Mouse (Mus musculus) embryonic facial prominence, embryonic 13.5 days (tissue): ENCODE data around the gene Adipor2. TPM values are rescaled to one million over a fixed set of nuclear protein-coding genes. Genes with fewer than 3 reads are reported as not detected.

Experiments used
- ATAC-seq: fragments of 200-750 bp; cut with Nextera tagmentation; 2 replicates; pipeline ENCODE4 v1.8.0; 2017; ENCODE audit warnings: low read depth; ENCODE audit not compliant: insufficient number of reproducible peaks, insufficient read depth, low FRiP score, low TSS enrichment
- H3K27ac ChIP-seq: fragments of 300-500 bp; sonication (generic); 2 replicates; pipeline ENCODE4 v1.5.1; 2015; ENCODE audit warnings: moderate library complexity, mild to moderate bottlenecking, inconsistent platforms
- H3K27me3 ChIP-seq: fragments of 300-500 bp; sonication (generic); 2 replicates; pipeline ENCODE4 v1.6.1; 2015; ENCODE audit warnings: mild to moderate bottlenecking, inconsistent platforms
- H3K36me3 ChIP-seq: fragments of 300-500 bp; sonication (generic); 2 replicates; pipeline ENCODE4 v1.6.1; 2015; ENCODE audit warnings: mild to moderate bottlenecking, inconsistent platforms
- H3K4me1 ChIP-seq: fragments of 300-500 bp; sonication (generic); 2 replicates; pipeline ENCODE4 v1.6.1; 2015; ENCODE audit warnings: inconsistent platforms
- H3K4me2 ChIP-seq: fragments of 300-500 bp; sonication (generic); 2 replicates; pipeline ENCODE4 v1.6.1; 2015; ENCODE audit warnings: moderate library complexity, mild to moderate bottlenecking, inconsistent platforms
- H3K4me3 ChIP-seq: fragments of 300-500 bp; sonication (generic); 2 replicates; pipeline ENCODE4 v1.5.1; 2015; ENCODE audit warnings: mild to moderate bottlenecking, inconsistent platforms
- H3K9ac ChIP-seq: fragments of 300-500 bp; sonication (generic); 2 replicates; pipeline ENCODE4 v1.6.1; 2015; ENCODE audit warnings: mild to moderate bottlenecking, inconsistent platforms
- H3K9me3 ChIP-seq: fragments of 300-500 bp; sonication (generic); 2 replicates; pipeline ENCODE4 v1.6.1; 2016; ENCODE audit warnings: inconsistent platforms
- WGBS: fragments of 180-500 bp; shearing (Covaris S2); methylation state at CpG from one replicate; pipeline ENCODE4 v1.1.7; 2015; ENCODE audit warnings: mixed read lengths; 5-methylcytosine and 5-hydroxymethylcytosine counted together
- polyA plus RNA-seq: library from polyadenylated mRNA; unstranded; fragments of >200 nt; fragmentation: Nextera tagmentation; extraction: Ambion mirVana; gene quantifications from 2 replicates; pipeline ENCODE4 v1.2.1, GENCODE M21; 2015

Adipor2 gene
- polyA plus RNA-seq, result 32.4 and 35.6 TPM in 2 replicates

DNA sequence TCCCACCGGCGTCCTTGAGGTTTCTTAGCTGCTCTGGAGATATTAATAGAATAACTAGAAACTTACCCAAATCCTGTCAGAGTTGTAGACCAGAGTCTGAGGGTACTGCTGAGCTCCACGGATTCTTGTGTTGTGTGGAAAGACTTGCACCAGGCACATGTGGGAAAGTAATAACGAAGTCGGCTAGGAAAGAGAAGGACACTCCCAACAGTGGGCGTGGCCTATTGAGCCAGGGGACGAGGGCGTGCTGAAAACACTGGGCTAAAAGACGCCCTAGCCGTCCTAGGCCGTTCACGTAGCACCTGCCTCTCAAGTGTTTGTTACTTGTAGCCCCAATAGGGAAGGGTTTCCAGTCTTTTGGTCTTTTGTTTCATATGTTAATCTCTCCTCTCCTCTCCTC is at the start of gene Adipor2:
Adipor2 (minus strand) TSS at position 351 of the 400 bp plus-strand sequence.
- Histone ChIP-seq H3K9me3 (no peaks in the 10 kb centered on the region), H3K27ac (no peak within 1 kb of the TSS), H3K4me2 (peak within 1 kb of the TSS; percentile 52), H3K4me1 (peaks cover 14% of the 10 kb centered on the region; the same call in 1 of the 2 replicates), H3K36me3 (no peaks in the 10 kb centered on the region), H3K9ac (no peak within 1 kb of the TSS), H3K4me3 (peak within 1 kb of the TSS; percentile 13; the same call in 1 of the 2 replicates), H3K27me3 (no peaks in the 10 kb centered on the region)
- 0 out of 2 replicates have a peak, but pooled peaks have one; percentile 56 for ATAC-seq
- 4% methylated on average over 12 of the region's 12 CpGs for WGBS

- no peaks in the 10 kb centered on the region for H3K9me3 ChIP-seq
- WGBS, result 93% methylated on average over 1 of the region's 1 CpGs
Observed at GRCm38 (mm10) chr6:119466161-119466560, 48.7 kb upstream of the Adipor2 start.

DNA sequence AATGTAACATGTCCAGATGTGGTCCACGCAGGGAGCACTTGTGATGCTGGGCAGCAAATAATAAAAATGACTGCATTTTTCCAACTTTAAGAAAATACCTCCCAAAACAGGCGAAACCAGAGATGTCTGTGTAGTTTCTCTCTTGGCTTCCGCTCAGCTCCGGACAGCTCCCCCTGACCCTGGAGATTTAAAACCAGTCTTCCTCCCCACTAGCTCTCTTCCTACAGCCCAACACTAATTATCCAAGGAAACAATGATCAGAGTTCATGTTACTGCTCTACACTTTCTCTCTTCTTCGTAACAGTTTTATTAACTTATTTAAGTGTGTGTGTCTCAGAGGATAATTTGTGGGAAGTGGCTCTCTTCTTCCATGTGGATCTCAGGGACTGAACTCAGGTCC is 42.9 kb upstream of the Adipor2 start:
- no peaks in the 10 kb centered on the region for H3K36me3 ChIP-seq
- no peak for ATAC-seq
- peaks cover 8% of the 10 kb centered on the region; the same call in 1 of the 2 replicates for H3K4me1 ChIP-seq
- WGBS, result 63% methylated on average over 5 of the region's 5 CpGs
- H3K27ac ChIP-seq, result no peak overlapping the region
- H3K9ac ChIP-seq, result no peak overlapping the region
- no peak overlapping the region for H3K4me2 ChIP-seq
- H3K9me3 ChIP-seq, result no peaks in the 10 kb centered on the region
- H3K27me3 ChIP-seq, result no peaks in the 10 kb centered on the region
- no peak overlapping the region for H3K4me3 ChIP-seq

More at GRCm38 (mm10) chr6:119466161-119466560, 48.7 kb upstream of the Adipor2 start:
- Histone ChIP-seq H3K4me1 (no peaks in the 10 kb centered on the region), H3K27ac (no peak overlapping the region), H3K36me3 (no peaks in the 10 kb centered on the region), H3K4me3 (no peak overlapping the region), H3K4me2 (no peak overlapping the region), H3K27me3 (no peaks in the 10 kb centered on the region), H3K9ac (no peak overlapping the region)
- no peak for ATAC-seq

DNA sequence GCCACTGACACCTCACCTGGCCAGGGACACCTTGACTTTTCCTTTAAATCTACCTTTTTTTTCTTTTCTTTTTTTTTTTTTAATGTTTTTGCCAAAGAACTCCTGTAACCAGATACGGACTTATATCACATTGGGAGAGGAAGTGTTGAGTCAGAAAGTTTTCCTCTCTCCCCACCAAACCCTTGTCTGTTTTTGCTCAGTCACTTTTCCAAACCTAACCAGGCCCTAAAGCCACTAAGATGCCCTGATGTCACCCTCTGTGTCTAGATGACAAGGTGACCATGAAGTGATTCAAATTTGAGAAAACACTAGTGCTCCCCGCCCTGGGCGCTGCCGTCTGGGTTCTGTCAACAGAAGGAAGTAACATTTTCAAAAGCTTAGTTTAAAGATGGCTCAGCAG is 41.5 kb upstream of the Adipor2 start:
- Histone ChIP-seq H3K4me2 (no peak overlapping the region), H3K27me3 (no peaks in the 10 kb centered on the region), H3K4me3 (no peak overlapping the region), H3K9ac (no peak overlapping the region), H3K27ac (no peak overlapping the region), H3K9me3 (no peaks in the 10 kb centered on the region), H3K36me3 (no peaks in the 10 kb centered on the region), H3K4me1 (peaks cover 8% of the 10 kb centered on the region; the same call in 1 of the 2 replicates)
- WGBS, result 70% methylated on average over 4 of the region's 4 CpGs
- no peak for ATAC-seq

DNA sequence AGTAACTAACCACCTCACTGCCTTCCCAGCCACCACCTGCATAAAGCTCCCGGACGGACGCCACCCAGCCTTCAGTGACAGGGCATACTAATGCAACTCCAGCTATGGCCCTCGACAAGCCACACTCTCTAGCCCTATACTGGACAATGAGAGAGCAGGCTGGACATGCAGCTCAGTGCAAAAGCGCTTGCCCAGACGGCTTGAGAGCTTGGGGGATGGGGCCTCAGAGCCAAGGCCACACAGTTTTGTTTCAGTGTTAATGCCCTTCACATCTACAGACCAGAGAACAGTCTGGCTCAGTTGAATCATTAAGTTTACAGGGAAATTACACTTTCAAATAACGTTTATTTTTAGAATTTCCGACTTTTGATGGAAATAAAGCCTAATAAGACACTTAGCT is 40.7 kb upstream of the Adipor2 start:
- Histone ChIP-seq H3K36me3 (no peaks in the 10 kb centered on the region), H3K9me3 (no peaks in the 10 kb centered on the region), H3K27me3 (no peaks in the 10 kb centered on the region), H3K4me1 (peaks cover 8% of the 10 kb centered on the region; the same call in 1 of the 2 replicates), H3K9ac (no peak overlapping the region), H3K4me2 (no peak overlapping the region), H3K27ac (no peak overlapping the region), H3K4me3 (no peak overlapping the region)
- ATAC-seq, result no peak
- WGBS, result 73% methylated on average over 8 of the region's 8 CpGs

DNA sequence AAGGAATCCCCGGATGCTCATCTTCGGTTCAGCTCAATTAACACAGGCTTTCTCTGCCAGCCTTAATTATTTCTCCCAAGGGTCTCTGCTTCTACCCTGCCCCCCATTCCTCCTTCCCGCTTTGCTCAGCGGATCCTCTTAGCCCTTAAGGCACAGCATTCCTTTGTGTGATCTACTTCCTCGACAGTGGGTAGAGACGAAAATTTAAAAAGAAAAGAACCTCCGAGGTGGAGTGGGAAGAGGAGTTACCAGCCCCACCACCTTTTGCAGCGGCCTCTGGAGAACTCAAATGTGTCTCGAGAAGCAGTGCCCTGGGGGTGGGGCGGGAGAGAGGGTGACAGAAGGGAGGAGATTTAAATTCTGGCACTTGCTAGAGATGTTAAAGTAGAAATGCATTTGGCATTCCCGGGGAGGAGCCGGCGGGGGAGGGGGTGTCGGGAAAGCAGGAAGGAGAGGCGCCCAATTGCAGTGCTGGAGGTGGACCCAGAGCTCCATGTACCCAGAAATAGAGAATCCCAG is 34.5 kb upstream of the Adipor2 start:
- Histone ChIP-seq H3K9me3 (no peaks in the 10 kb centered on the region), H3K27ac (peak overlapping the region; percentile 78), H3K36me3 (no peaks in the 10 kb centered on the region), H3K4me2 (peak overlapping the region; percentile 75), H3K27me3 (peaks cover 11% of the 10 kb centered on the region), H3K9ac (peak overlapping the region; percentile 56), H3K4me1 (peaks cover 37% of the 10 kb centered on the region), H3K4me3 (peak overlapping the region; percentile 41)
- under 1% methylated on average over 15 of the region's 15 CpGs for WGBS
- 0 out of 2 replicates have a peak, but pooled peaks have one; percentile 39 for ATAC-seq

- 30% methylated on average over 14 of the region's 14 CpGs for WGBS
- Histone ChIP-seq H3K27ac (no peak overlapping the region; the same call in 1 of the 2 replicates), H3K36me3 (no peaks in the 10 kb centered on the region), H3K9ac (peak overlapping the region; percentile 56), H3K27me3 (peaks cover 11% of the 10 kb centered on the region), H3K4me2 (peak overlapping the region; percentile 75), H3K4me3 (peak overlapping the region; percentile 41), H3K4me1 (peaks cover 37% of the 10 kb centered on the region), H3K9me3 (no peaks in the 10 kb centered on the region)
- no peak for ATAC-seq
Observed at GRCm38 (mm10) chr6:119450965-119451943, 33.8 kb upstream of the Adipor2 start.

DNA sequence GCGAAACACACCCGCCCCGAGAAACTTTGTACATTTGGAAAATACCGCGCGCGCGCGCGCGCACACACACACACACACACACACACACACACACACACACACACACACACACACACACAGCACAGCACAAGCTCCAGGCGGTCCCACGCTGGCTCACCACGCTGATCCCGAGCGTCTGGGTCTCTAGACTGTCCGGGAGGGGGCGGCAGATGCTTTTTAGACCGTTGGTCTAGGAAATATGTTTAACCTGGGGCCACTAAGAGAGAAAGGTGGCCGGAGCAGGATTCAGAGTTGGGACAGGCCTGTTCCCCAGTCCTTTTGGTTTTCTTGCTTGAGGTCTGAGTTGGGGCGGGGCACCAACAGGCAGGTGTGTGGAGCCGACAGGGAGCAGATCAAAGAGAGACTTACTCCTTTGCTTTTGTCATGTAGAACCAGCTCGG is 31.6 kb upstream of the Adipor2 start:
- Histone ChIP-seq H3K36me3 (no peaks in the 10 kb centered on the region), H3K9me3 (no peaks in the 10 kb centered on the region), H3K4me2 (peak overlapping the region; percentile 71), H3K4me3 (peak overlapping the region; percentile 44), H3K27ac (no peak overlapping the region), H3K4me1 (peaks cover 37% of the 10 kb centered on the region), H3K9ac (peak overlapping the region; percentile 65), H3K27me3 (peaks cover 11% of the 10 kb centered on the region)
- 3% methylated on average over 21 of the region's 23 CpGs for WGBS
- no peak for ATAC-seq

DNA sequence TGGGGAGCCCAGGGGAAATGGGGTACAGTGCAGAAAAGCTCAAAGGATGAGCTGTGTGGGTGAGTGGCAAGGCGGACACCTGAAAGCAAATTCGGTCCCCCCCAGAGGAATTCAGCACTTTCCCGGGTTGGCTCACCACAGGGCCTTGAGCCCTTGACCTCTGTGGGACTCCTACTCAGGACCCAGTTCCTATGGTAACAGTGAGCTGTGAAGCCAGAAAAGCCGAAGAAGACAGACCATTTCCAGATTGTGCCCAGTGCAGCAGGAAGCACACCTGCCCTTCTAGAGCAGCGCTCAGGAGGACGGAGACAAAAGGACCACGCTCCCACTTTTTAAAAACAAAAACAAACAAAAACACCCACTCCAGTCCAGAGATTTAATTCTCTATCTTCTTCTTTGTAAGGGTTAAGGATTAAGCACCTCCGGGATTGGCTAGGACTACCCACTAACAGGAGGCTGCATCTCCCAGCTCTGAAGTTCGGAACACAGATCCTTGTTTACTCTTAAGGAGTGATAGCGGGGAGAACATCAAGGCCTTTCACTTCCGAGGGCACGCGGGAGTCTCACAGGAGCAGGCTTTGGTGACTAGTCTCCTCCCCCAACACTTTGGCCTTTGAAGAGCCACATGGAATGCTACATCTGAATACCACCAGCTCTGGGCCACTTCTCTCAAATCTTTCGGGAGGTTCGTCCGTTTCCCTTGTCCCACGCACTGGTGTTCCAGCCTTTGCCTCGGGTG is 31.0 kb upstream of the Adipor2 start:
- H3K36me3 ChIP-seq, result no peaks in the 10 kb centered on the region
- ATAC-seq, result no peak
- no peaks in the 10 kb centered on the region for H3K9me3 ChIP-seq
- H3K4me1 ChIP-seq, result peaks cover 41% of the 10 kb centered on the region
- H3K4me3 ChIP-seq, result peak overlapping the region; percentile 44
- no peak overlapping the region for H3K27ac ChIP-seq
- peaks cover 11% of the 10 kb centered on the region for H3K27me3 ChIP-seq
- 11% methylated on average over 18 of the region's 18 CpGs for whole genome bisulfite sequencing
- H3K9ac ChIP-seq, result peak overlapping the region; percentile 65
- peak overlapping the region; percentile 71 for H3K4me2 ChIP-seq

- no peak overlapping the region for H3K4me2 ChIP-seq
- no peak overlapping the region for H3K27ac ChIP-seq
- no peak for ATAC-seq
- H3K9ac ChIP-seq, result no peak overlapping the region
- no peak overlapping the region for H3K4me3 ChIP-seq
- H3K36me3 ChIP-seq, result no peaks in the 10 kb centered on the region
- peaks cover 11% of the 10 kb centered on the region for H3K27me3 ChIP-seq
- H3K9me3 ChIP-seq, result no peaks in the 10 kb centered on the region
- WGBS, result 62% methylated on average over 11 of the region's 11 CpGs
- H3K4me1 ChIP-seq, result peaks cover 23% of the 10 kb centered on the region
Observed at GRCm38 (mm10) chr6:119445671-119446607, 28.4 kb upstream of the Adipor2 start.
